8 mouse cellular contexts compared by ENCODE assay signal in genomic region chr16:36827611-36828053, GRCm38 (mm10). TPM values are rescaled to one million over a fixed set of nuclear protein-coding genes. Genes with fewer than 3 reads are reported as not detected.
DNase-seq lines count a peak whose midpoint lies in the region; ATAC-seq lines count a peak whose summit lies in the region.

No protein-coding gene starts in this region.

- peak overlapping the region; percentile 76 for H3K9ac ChIP-seq in kidney, embryonic 14.5 days (ENCODE audit: low read depth, low read length)
- peak overlapping the region; percentile 59 for H3K9ac ChIP-seq in hindbrain, embryonic 13.5 days
- peak overlapping the region; percentile 29; the same call in 1 of the 2 replicates for H3K9ac ChIP-seq in midbrain, embryonic 15.5 days

- no peaks in the 10 kb centered on the region for H3K36me3 ChIP-seq in kidney, embryonic 14.5 days (ENCODE audit: control insufficient read depth, insufficient read depth, low read length)
- H3K36me3 ChIP-seq in hindbrain, embryonic 13.5 days, result no peaks in the 10 kb centered on the region
- H3K36me3 ChIP-seq in midbrain, embryonic 15.5 days (replicated peaks), result no peaks in the 10 kb centered on the region

- H3K4me3 ChIP-seq in kidney, embryonic 14.5 days (ENCODE audit: low read length), result peak overlapping the region; percentile 78
- H3K4me3 ChIP-seq in hindbrain, embryonic 13.5 days, result peak overlapping the region; percentile 89
- peak overlapping the region; percentile 62 for H3K4me3 ChIP-seq in midbrain, embryonic 15.5 days

- H3K4me2 ChIP-seq in kidney, embryonic 14.5 days (replicated peaks; ENCODE audit: low read depth, low read length), result peak overlapping the region; percentile 68
- H3K4me2 ChIP-seq in hindbrain, embryonic 13.5 days, result peak overlapping the region; percentile 78
- H3K4me2 ChIP-seq in midbrain, embryonic 15.5 days, result peak overlapping the region; percentile 91

- H3K9me3 ChIP-seq in kidney, embryonic 14.5 days (ENCODE audit: control insufficient read depth, low read length), result no peaks in the 10 kb centered on the region
- no peaks in the 10 kb centered on the region for H3K9me3 ChIP-seq in hindbrain, embryonic 13.5 days
- H3K9me3 ChIP-seq in midbrain, embryonic 15.5 days, result no peaks in the 10 kb centered on the region

- ATAC-seq in kidney, embryonic 14.5 days (ENCODE audit: low FRiP score, low TSS enrichment), result peak; percentile 34; the same call in 1 of the 2 replicates
- peak; percentile 19 for ATAC-seq in activated CD4-positive, CD25-positive, alpha-beta regulatory T cell, adult 4 months
- ATAC-seq in hindbrain, embryonic 13.5 days (ENCODE audit: low FRiP score), result no peak
- no peak for ATAC-seq in midbrain, embryonic 15.5 days (replicated peaks)

- no peaks in the 10 kb centered on the region for H3K27me3 ChIP-seq in kidney, embryonic 14.5 days (ENCODE audit: control insufficient read depth, insufficient read depth, low read length)
- peaks cover 10% of the 10 kb centered on the region for H3K27me3 ChIP-seq in hindbrain, embryonic 13.5 days
- peaks cover 4% of the 10 kb centered on the region; the same call in 1 of the 2 replicates for H3K27me3 ChIP-seq in midbrain, embryonic 15.5 days (replicated peaks)

- no peak overlapping the region for H3K27ac ChIP-seq in kidney, embryonic 14.5 days (ENCODE audit: low read depth, low read length)
- H3K27ac ChIP-seq in hindbrain, embryonic 13.5 days, result no peak overlapping the region
- H3K27ac ChIP-seq in midbrain, embryonic 15.5 days, result no peak overlapping the region

- WGBS in kidney, embryonic 14.5 days, result 5% methylated on average over 11 of the region's 11 CpGs
- WGBS in hindbrain, embryonic 13.5 days, result 6% methylated on average over 11 of the region's 11 CpGs
- 3% methylated on average over 11 of the region's 11 CpGs for WGBS in midbrain, embryonic 15.5 days

- H3K4me1 ChIP-seq in kidney, embryonic 14.5 days (ENCODE audit: control insufficient read depth, insufficient read depth, low read length), result no peaks in the 10 kb centered on the region
- peaks cover 9% of the 10 kb centered on the region for H3K4me1 ChIP-seq in hindbrain, embryonic 13.5 days (replicated peaks)
- H3K4me1 ChIP-seq in midbrain, embryonic 15.5 days, result peaks cover 17% of the 10 kb centered on the region

- no peak for DNase-seq in kidney, postnatal 10 days
- DNase-seq in cerebellum, adult 11 months, result no peak
- no peak for DNase-seq in gastrocnemius, postnatal 10 days
- no peak for DNase-seq in gastrocnemius, postnatal 25 days

RNA-seq across cellular contexts. Expression of gene Iqcb1, which starts 0.6 kb away (rescaled TPM):
- 40.0 and 45.5 TPM in 2 replicates for polyA plus RNA-seq in kidney, embryonic 14.5 days (2014; fragmentation: Nextera tagmentation; extraction: Ambion mirVana)
- 10 to 100 TPM; 12.1 to 22.1 TPM for polyA plus RNA-seq in activated CD4-positive, CD25-positive, alpha-beta regulatory T cell, adult 4 months (2017; shearing (Covaris generic))
- 68.8 and 69.8 TPM in 2 replicates for polyA plus RNA-seq in hindbrain, embryonic 13.5 days (2015; fragmentation: Nextera tagmentation; extraction: Ambion mirVana)
- polyA plus RNA-seq in midbrain, embryonic 15.5 days (2015; fragmentation: Nextera tagmentation; extraction: Ambion mirVana), result 61.8 and 66.4 TPM in 2 replicates
- 10 to 100 TPM in 1 of 2 experiments, 1 to 10 TPM in 1; 8.6 to 10.9 TPM for total RNA-seq in gastrocnemius, postnatal 10 days (2021)
- 1 to 10 TPM; 4.7 TPM for total RNA-seq in gastrocnemius, postnatal 25 days (2021)

RNA-seq across cellular contexts. Expression of gene Slc15a2, which starts 42.9 kb away (rescaled TPM):
- 5.5 and 12.3 TPM in 2 replicates for polyA plus RNA-seq in kidney, embryonic 14.5 days (2014; fragmentation: Nextera tagmentation; extraction: Ambion mirVana)
- 10 to 100 TPM; 20.4 to 57.5 TPM for polyA plus RNA-seq in activated CD4-positive, CD25-positive, alpha-beta regulatory T cell, adult 4 months (2017; shearing (Covaris generic))
- polyA plus RNA-seq in hindbrain, embryonic 13.5 days (2015; fragmentation: Nextera tagmentation; extraction: Ambion mirVana), result 10.7 and 11.8 TPM in 2 replicates
- 10.5 and 12.4 TPM in 2 replicates for polyA plus RNA-seq in midbrain, embryonic 15.5 days (2015; fragmentation: Nextera tagmentation; extraction: Ambion mirVana)
- total RNA-seq in gastrocnemius, postnatal 10 days (2021), result 1 to 10 TPM in 1 of 2 experiments, under 1 TPM in 1; 0.97 to 4.3 TPM
- total RNA-seq in gastrocnemius, postnatal 25 days (2021), result under 1 TPM; 0.51 to 0.83 TPM

RNA-seq across cellular contexts. Expression of gene Eaf2, which starts 47.2 kb away (rescaled TPM):
- polyA plus RNA-seq in kidney, embryonic 14.5 days (2014; fragmentation: Nextera tagmentation; extraction: Ambion mirVana), result 6.0 and 7.6 TPM in 2 replicates
- 1 to 10 TPM; 1.4 to 2.5 TPM for polyA plus RNA-seq in activated CD4-positive, CD25-positive, alpha-beta regulatory T cell, adult 4 months (2017; shearing (Covaris generic))
- polyA plus RNA-seq in hindbrain, embryonic 13.5 days (2015; fragmentation: Nextera tagmentation; extraction: Ambion mirVana), result 0.36 and 0.52 TPM in 2 replicates
- polyA plus RNA-seq in midbrain, embryonic 15.5 days (2015; fragmentation: Nextera tagmentation; extraction: Ambion mirVana), result 0.43 and 0.45 TPM in 2 replicates
- under 1 TPM; 0.28 to 0.29 TPM for total RNA-seq in gastrocnemius, postnatal 10 days (2021)
- under 1 TPM in 1 of 2 experiments, not detected in 1; 0.19 TPM for total RNA-seq in gastrocnemius, postnatal 25 days (2021)

RNA-seq across cellular contexts. Expression of gene Golgb1, which starts 47.3 kb away (rescaled TPM):
- polyA plus RNA-seq in kidney, embryonic 14.5 days (2014; fragmentation: Nextera tagmentation; extraction: Ambion mirVana), result 104 and 116 TPM in 2 replicates
- polyA plus RNA-seq in activated CD4-positive, CD25-positive, alpha-beta regulatory T cell, adult 4 months (2017; shearing (Covaris generic)), result 10 to 100 TPM; 39.5 to 40.1 TPM
- 93.7 and 95.3 TPM in 2 replicates for polyA plus RNA-seq in hindbrain, embryonic 13.5 days (2015; fragmentation: Nextera tagmentation; extraction: Ambion mirVana)
- 79.4 and 84.8 TPM in 2 replicates for polyA plus RNA-seq in midbrain, embryonic 15.5 days (2015; fragmentation: Nextera tagmentation; extraction: Ambion mirVana)
- total RNA-seq in gastrocnemius, postnatal 10 days (2021), result 10 to 100 TPM; 23.2 to 25.5 TPM
- 10 to 100 TPM; 18.1 to 23.0 TPM for total RNA-seq in gastrocnemius, postnatal 25 days (2021)

Comparison
In these comparisons a context has a peak if more than half of its experiments do, and no peak if none do; other contexts are left out.
1. ATAC-seq: peak in kidney, embryonic 14.5 days (single experiment) and activated CD4-positive, CD25-positive, alpha-beta regulatory T cell, adult 4 months (single experiment); none in hindbrain, embryonic 13.5 days (single experiment) and midbrain, embryonic 15.5 days (single experiment).
2. Peak in every context shown above with its lines, with median percentiles within 50 percentile points of each other: H3K4me2 ChIP-seq, H3K4me3 ChIP-seq and H3K9ac ChIP-seq.